Mouse (Mus musculus) embryonic facial prominence, embryonic 15.5 days (tissue): ENCODE data around the gene Eno4. TPM values are rescaled to one million over a fixed set of nuclear protein-coding genes. Genes with fewer than 3 reads are reported as not detected.
"Not testable (repeated sequence)": the region's sequence is repeated elsewhere in the genome, so short reads cannot be mapped to it uniquely, and the experiment has no call there.

Source experiments
- ATAC-seq: fragments of 200-750 bp; cut with Nextera tagmentation; 2 replicates; pipeline ENCODE4 v1.8.0; 2017; ENCODE audit warnings: low read depth, moderate TSS enrichment; ENCODE audit not compliant: insufficient number of reproducible peaks, low FRiP score, low TSS enrichment
- H3K27ac ChIP-seq: fragments of 300-500 bp; sonication (generic); replicated peaks from 2 replicates; pipeline ENCODE4 v1.5.1; 2015; ENCODE audit warnings: mild to moderate bottlenecking, inconsistent platforms
- H3K27me3 ChIP-seq: fragments of 300-500 bp; sonication (generic); 2 replicates; pipeline ENCODE4 v1.6.1; 2015; ENCODE audit warnings: inconsistent platforms
- H3K36me3 ChIP-seq: fragments of 300-500 bp; sonication (generic); 2 replicates; pipeline ENCODE4 v1.6.1; 2015; ENCODE audit warnings: mild to moderate bottlenecking, inconsistent platforms
- H3K4me1 ChIP-seq: fragments of 300-500 bp; sonication (generic); 2 replicates; pipeline ENCODE4 v1.6.1; 2015; ENCODE audit warnings: inconsistent platforms
- H3K4me2 ChIP-seq: fragments of 300-500 bp; sonication (generic); replicated peaks from 2 replicates; pipeline ENCODE4 v1.6.1; 2015; ENCODE audit warnings: mild to moderate bottlenecking, inconsistent platforms
- H3K4me3 ChIP-seq: fragments of 300-500 bp; sonication (generic); replicated peaks from 2 replicates; pipeline ENCODE4 v1.5.1; 2015; ENCODE audit warnings: mild to moderate bottlenecking, inconsistent platforms
- H3K9ac ChIP-seq: fragments of 300-500 bp; sonication (generic); 2 replicates; pipeline ENCODE4 v1.6.1; 2015; ENCODE audit warnings: inconsistent platforms
- H3K9me3 ChIP-seq: fragments of 300-500 bp; sonication (generic); replicated peaks from 2 replicates; pipeline ENCODE4 v1.6.1; 2016; ENCODE audit warnings: inconsistent platforms
- WGBS: fragments of 180-500 bp; shearing (Covaris S2); methylation state at CpG from one replicate; pipeline ENCODE4 v1.1.7; 2015; 5-methylcytosine and 5-hydroxymethylcytosine counted together
- polyA plus RNA-seq: library from polyadenylated mRNA; unstranded; fragments of >200 nt; fragmentation: Nextera tagmentation; extraction: Ambion mirVana; gene quantifications from 2 replicates; pipeline ENCODE4 v1.2.1, GENCODE M21; 2015

The Eno4 gene
- polyA plus RNA-seq, result 2.0 and 4.2 TPM in 2 replicates

- Histone ChIP-seq H3K4me2 (peak within 1 kb of the TSS; percentile 96), H3K9ac (peak within 1 kb of the TSS; percentile 58), H3K4me1 (peaks cover 13% of the 10 kb centered on the region), H3K36me3 (no peaks in the 10 kb centered on the region), H3K27me3 (no peaks in the 10 kb centered on the region), H3K27ac (peak within 1 kb of the TSS; percentile 70), H3K9me3 (no peaks in the 10 kb centered on the region), H3K4me3 (peak within 1 kb of the TSS; percentile 67)
- peak; percentile 98 for ATAC-seq
- under 1% methylated on average over 65 of the region's 65 CpGs for WGBS
These were observed at the start of gene Eno4, which contains the start of gene Hspa12a for GRCm38 (mm10) chr19:58942841-58943828. Gene Eno4, plus strand, starts transcription at chr19:58943425. Gene Hspa12a, minus strand, starts transcription at chr19:58943654.

GRCm38 (mm10) chr19:58896216-58896615 lies 47.0 kb upstream of the Eno4 start:
- H3K9ac ChIP-seq, result no peak overlapping the region
- no peaks in the 10 kb centered on the region for H3K4me1 ChIP-seq
- no peaks in the 10 kb centered on the region for H3K27me3 ChIP-seq
- no peak overlapping the region for H3K27ac ChIP-seq
- H3K4me2 ChIP-seq, result no peak overlapping the region
- H3K9me3 ChIP-seq, result no peaks in the 10 kb centered on the region
- WGBS, result 52% methylated on average over 3 of the region's 3 CpGs
- no peak for ATAC-seq
- H3K36me3 ChIP-seq, result no peaks in the 10 kb centered on the region
- no peak overlapping the region for H3K4me3 ChIP-seq

- ATAC-seq, H3K4me2 ChIP-seq, H3K36me3 ChIP-seq, H3K4me3 ChIP-seq, H3K9ac ChIP-seq, H3K27ac ChIP-seq, H3K4me1 ChIP-seq, H3K27me3 ChIP-seq, H3K9me3 ChIP-seq: not testable (repeated sequence)
- 83% methylated on average over 10 of the region's 10 CpGs for WGBS
These were observed 42.8 kb upstream of the Eno4 start for GRCm38 (mm10) chr19:58900471-58900870.

- WGBS, result 60% methylated on average over 7 of the region's 7 CpGs
- Histone ChIP-seq H3K4me3 (peak overlapping the region; percentile 34; the same call in 1 of the 2 replicates), H3K27ac (no peak overlapping the region), H3K9ac (no peak overlapping the region), H3K9me3 (no peaks in the 10 kb centered on the region), H3K27me3 (no peaks in the 10 kb centered on the region; the same call in 1 of the 2 replicates), H3K36me3 (no peaks in the 10 kb centered on the region), H3K4me2 (peak overlapping the region; percentile 51), H3K4me1 (no peaks in the 10 kb centered on the region)
- ATAC-seq, result 0 out of 2 replicates have a peak, but pooled peaks have one; percentile 24
These were observed 39.9 kb upstream of the Eno4 start for GRCm38 (mm10) chr19:58903079-58903898.

DNA sequence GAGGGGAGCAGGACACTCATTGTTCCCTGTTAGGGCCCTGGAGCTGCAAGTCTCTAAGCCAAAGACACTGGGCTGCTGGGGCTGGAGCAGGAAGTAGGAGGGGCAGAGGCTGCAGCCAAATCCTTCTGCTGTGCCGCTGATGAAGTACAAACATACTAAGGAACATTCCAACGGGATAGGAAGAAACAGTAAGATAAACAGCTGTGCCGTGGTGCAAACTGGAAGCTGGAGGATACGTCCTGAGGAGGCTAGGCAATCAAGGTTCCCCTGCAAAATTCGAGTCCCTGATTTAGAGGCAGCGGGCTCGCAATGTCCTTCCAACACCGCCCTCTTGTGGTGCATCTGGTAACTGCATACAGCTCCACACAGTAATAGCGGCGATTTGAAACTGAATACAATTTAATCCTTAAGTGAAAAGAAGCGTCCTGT lies 39.3 kb upstream of the Eno4 start:
- H3K4me3 ChIP-seq, result peak overlapping the region; percentile 34
- H3K4me1 ChIP-seq, result no peaks in the 10 kb centered on the region
- H3K27me3 ChIP-seq, result no peaks in the 10 kb centered on the region; the same call in 1 of the 2 replicates
- peak; percentile 54 for ATAC-seq
- no peaks in the 10 kb centered on the region for H3K9me3 ChIP-seq
- H3K27ac ChIP-seq, result no peak overlapping the region
- H3K36me3 ChIP-seq, result no peaks in the 10 kb centered on the region
- no peak overlapping the region for H3K9ac ChIP-seq
- whole genome bisulfite sequencing, result 2% methylated on average over 11 of the region's 11 CpGs
- peak overlapping the region; percentile 51 for H3K4me2 ChIP-seq

DNA sequence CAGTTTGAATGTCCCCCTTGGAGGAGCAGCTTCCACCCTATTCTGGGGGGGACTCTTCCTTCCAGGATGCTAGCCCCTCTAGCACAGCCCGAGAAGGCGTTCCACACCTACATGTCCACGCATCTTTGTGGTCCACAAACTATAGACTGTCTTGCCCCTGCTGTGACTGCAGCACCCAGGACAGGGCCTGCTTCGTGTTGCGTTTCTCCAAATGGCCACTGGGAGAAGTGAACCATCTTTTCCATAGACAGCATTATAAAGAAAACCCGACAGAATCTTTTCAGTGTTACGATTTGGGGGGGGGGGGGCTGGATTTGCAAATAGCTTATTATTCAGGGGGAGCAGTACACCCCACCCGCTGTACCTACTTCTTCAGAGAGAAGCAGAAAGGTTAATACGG lies 36.5 kb upstream of the Eno4 start:
- H3K4me3 ChIP-seq, result no peak overlapping the region
- H3K4me2 ChIP-seq, result no peak overlapping the region
- H3K9ac ChIP-seq, result no peak overlapping the region
- 0 out of 2 replicates have a peak, but pooled peaks cover 4% of the 10 kb centered on the region for H3K4me1 ChIP-seq
- 52% methylated on average over 9 of the region's 9 CpGs for WGBS
- no peak for ATAC-seq
- no peaks in the 10 kb centered on the region; the same call in 1 of the 2 replicates for H3K27me3 ChIP-seq
- H3K36me3 ChIP-seq, result no peaks in the 10 kb centered on the region
- no peak overlapping the region for H3K27ac ChIP-seq
- no peaks in the 10 kb centered on the region for H3K9me3 ChIP-seq

DNA sequence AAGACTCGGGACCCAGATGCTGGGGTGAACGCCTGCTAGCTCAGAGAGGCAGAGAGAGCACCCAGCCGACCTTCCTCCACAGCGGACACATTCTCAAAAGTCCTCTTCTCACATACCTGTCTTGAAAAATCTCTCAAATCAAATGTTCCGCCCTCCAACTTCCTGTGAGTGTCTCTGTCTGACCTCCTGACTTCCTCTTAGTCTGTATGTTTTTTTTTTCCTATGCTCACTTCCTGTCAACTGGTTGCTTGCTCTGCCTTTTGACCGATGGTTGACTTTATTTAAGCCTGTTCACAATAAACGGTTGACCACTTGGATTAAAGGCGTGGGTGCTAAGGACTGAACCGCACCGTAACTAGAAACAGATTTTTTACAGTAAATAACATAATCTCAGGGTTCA lies 35.2 kb upstream of the Eno4 start:
- ATAC-seq, result no peak
- H3K9me3 ChIP-seq, result no peaks in the 10 kb centered on the region
- no peak overlapping the region for H3K4me3 ChIP-seq
- 58% methylated on average over 10 of the region's 10 CpGs for WGBS
- H3K4me1 ChIP-seq, result 0 out of 2 replicates have a peak, but pooled peaks cover 4% of the 10 kb centered on the region
- no peak overlapping the region for H3K4me2 ChIP-seq
- no peaks in the 10 kb centered on the region for H3K36me3 ChIP-seq
- H3K27ac ChIP-seq, result no peak overlapping the region
- no peak overlapping the region for H3K9ac ChIP-seq
- no peaks in the 10 kb centered on the region; the same call in 1 of the 2 replicates for H3K27me3 ChIP-seq

DNA sequence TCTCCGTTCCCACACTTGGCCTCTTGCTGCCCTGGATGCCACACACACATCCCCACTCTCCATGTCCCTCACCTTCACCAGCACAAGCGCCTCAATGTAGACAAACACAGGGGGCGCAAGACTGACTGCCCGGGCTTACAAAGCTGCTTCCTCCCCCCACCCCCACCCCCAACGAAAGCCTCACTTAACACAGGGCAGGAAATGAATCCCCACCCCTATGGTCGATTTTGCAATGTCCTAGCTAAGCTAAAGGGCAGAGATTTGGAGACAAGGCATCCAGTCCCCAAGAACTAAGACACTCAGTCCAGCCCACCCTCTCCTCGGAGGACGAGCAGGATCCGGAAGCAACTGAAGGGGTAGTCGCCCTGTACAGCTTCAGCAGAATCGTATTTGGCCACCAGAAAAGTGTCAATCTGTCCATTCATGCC lies 32.3 kb upstream of the Eno4 start:
- 0 out of 2 replicates have a peak, but pooled peaks cover 4% of the 10 kb centered on the region for H3K4me1 ChIP-seq
- ATAC-seq, result no peak
- no peaks in the 10 kb centered on the region for H3K36me3 ChIP-seq
- H3K4me2 ChIP-seq, result peak overlapping the region; percentile 54
- no peak overlapping the region for H3K27ac ChIP-seq
- no peaks in the 10 kb centered on the region for H3K27me3 ChIP-seq
- 1% methylated on average over 11 of the region's 11 CpGs for WGBS
- peak overlapping the region; percentile 45 for H3K4me3 ChIP-seq
- no peaks in the 10 kb centered on the region for H3K9me3 ChIP-seq
- H3K9ac ChIP-seq, result peak overlapping the region; percentile 29; the same call in 1 of the 2 replicates

DNA sequence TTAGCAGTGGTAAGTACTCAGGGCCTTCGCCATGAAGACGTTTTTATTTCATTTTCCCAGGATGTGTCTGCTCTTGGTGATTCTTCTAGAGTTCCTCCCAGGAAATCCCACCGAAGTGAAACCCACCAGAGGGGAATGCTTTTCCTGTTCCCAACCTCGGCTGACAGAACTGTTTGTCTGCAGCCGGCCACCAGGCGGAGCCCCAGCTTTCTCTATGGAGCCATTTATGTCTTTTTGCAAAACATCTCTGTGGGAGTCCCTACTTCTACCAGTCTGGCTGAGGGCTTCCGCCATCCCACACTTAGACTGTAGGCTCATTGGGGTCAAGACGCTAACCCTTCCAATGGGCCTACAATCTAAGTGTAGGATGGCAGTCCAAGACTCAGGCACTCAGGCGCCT lies 31.8 kb upstream of the Eno4 start:
- Histone ChIP-seq H3K9me3 (no peaks in the 10 kb centered on the region), H3K36me3 (no peaks in the 10 kb centered on the region), H3K27me3 (no peaks in the 10 kb centered on the region), H3K9ac (peak overlapping the region; percentile 29; the same call in 1 of the 2 replicates), H3K4me2 (peak overlapping the region; percentile 54), H3K4me3 (peak overlapping the region; percentile 45), H3K27ac (no peak overlapping the region), H3K4me1 (0 out of 2 replicates have a peak, but pooled peaks cover 4% of the 10 kb centered on the region)
- WGBS, result 10% methylated on average over 9 of the region's 9 CpGs
- no peak for ATAC-seq

DNA sequence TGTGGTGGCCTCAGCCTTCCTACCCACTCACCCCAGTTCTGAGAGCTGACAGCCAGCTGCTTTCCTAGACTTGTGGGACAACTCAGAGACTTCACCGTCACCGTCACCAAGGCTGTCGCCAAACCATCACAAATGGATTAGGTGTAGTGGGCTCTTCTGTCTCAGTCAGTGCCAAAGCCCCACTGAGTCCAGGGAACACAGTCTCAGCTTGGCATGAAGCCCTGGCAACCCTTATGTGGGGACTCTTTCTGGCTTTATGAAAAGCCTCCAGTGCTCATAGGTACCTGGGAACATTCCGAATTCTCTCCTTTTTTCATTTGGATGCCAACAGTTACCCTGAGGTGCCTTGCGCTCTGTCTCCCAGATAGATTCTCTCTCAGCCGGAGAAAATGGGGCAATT lies 29.9 kb upstream of the Eno4 start:
- no peaks in the 10 kb centered on the region for H3K36me3 ChIP-seq
- no peaks in the 10 kb centered on the region for H3K9me3 ChIP-seq
- 79% methylated on average over 6 of the region's 6 CpGs for WGBS
- H3K9ac ChIP-seq, result no peak overlapping the region
- H3K4me1 ChIP-seq, result 0 out of 2 replicates have a peak, but pooled peaks cover 4% of the 10 kb centered on the region
- H3K27ac ChIP-seq, result no peak overlapping the region
- no peak overlapping the region for H3K4me3 ChIP-seq
- H3K27me3 ChIP-seq, result peaks cover 8% of the 10 kb centered on the region
- no peak overlapping the region for H3K4me2 ChIP-seq
- no peak for ATAC-seq
